Mouse (Mus musculus): ENCODE measurements around the gene Ptprt.

DNA sequence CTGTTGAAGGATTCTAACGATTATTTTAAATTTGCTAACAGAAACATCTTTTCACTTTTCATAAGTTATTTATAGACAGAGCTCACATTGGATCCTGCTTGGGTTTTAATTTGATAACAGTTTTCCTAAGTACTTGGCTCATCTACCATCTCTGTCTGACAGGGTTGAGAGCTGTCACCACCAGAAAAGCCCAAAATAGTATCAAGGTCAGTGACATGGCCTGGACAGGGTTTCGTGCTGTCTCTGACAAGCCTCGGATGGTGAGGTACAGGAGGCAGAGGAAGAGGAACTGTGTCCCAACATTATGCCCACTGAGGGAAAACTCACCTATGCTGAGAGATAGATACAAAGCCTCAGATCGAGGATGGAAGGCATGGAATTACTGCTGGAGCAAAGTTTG lies 79.3 kb downstream of the Ptprt start:
- no peak for TF ChIP-seq GATA1 (IDR thresholded peaks at IDR 0.05; ENCODE audit: borderline replicate concordance, low read length)
- TF ChIP-seq FLI1 (IDR thresholded peaks at IDR 0.05; ENCODE audit: low read length) = no peak

All from megakaryocyte, embryonic 14.5 days (primary cell).